Mouse (Mus musculus): Measurements from ENCODE around the gene Sfxn4. TPM values are rescaled to one million over a fixed set of nuclear protein-coding genes. Genes with fewer than 3 reads are reported as not detected.

Sfxn4 gene
- polyA plus RNA-seq (2015; fragmentation: Nextera tagmentation; extraction: Ambion mirVana): 13.4 and 14.0 TPM in 2 replicates

GRCm38 (mm10) chr19:60860868-60861700 is at the start of gene Sfxn4:
Sfxn4 (minus strand) TSS chr19:60861479.
- H3K36me3 ChIP-seq: peaks cover 21% of the 10 kb centered on the region
- peak within 1 kb of the TSS; percentile 60 for H3K4me2 ChIP-seq
- no peaks in the 10 kb centered on the region for H3K27me3 ChIP-seq
- 4% methylated on average over 30 of the region's 30 CpGs for WGBS
- H3K9me3 ChIP-seq: no peaks in the 10 kb centered on the region
- H3K4me3 ChIP-seq: peak within 1 kb of the TSS; percentile 58
- peaks cover 8% of the 10 kb centered on the region for H3K4me1 ChIP-seq (replicated peaks)
- peak; percentile 99 for ATAC-seq (ENCODE audit: low read depth)
- H3K9ac ChIP-seq: peak within 1 kb of the TSS; percentile 82
- peak within 1 kb of the TSS; percentile 67 for H3K27ac ChIP-seq (replicated peaks)

- H3K4me2 ChIP-seq: no peak overlapping the region
- H3K9ac ChIP-seq: no peak overlapping the region
- no peak overlapping the region for H3K27ac ChIP-seq (replicated peaks)
- H3K4me3 ChIP-seq: no peak overlapping the region
- H3K36me3 ChIP-seq: no peaks in the 10 kb centered on the region
- H3K27me3 ChIP-seq: no peaks in the 10 kb centered on the region
- H3K9me3 ChIP-seq: no peaks in the 10 kb centered on the region
- H3K4me1 ChIP-seq (replicated peaks): no peaks in the 10 kb centered on the region
- ATAC-seq (ENCODE audit: low read depth): no peak
Measured at GRCm38 (mm10) chr19:60910304-60910703, 49.0 kb upstream of the Sfxn4 start.

GRCm38 (mm10) chr19:60905477-60905876 is 44.2 kb upstream of the Sfxn4 start:
- Histone ChIP-seq H3K27ac (replicated peaks) (no peak overlapping the region), H3K4me1 (replicated peaks) (no peaks in the 10 kb centered on the region), H3K9ac (no peak overlapping the region), H3K4me3 (no peak overlapping the region), H3K9me3 (no peaks in the 10 kb centered on the region), H3K36me3 (no peaks in the 10 kb centered on the region), H3K4me2 (no peak overlapping the region), H3K27me3 (no peaks in the 10 kb centered on the region)
- no peak for ATAC-seq (ENCODE audit: low read depth)
- WGBS: 92% methylated on average over 5 of the region's 5 CpGs

- WGBS: 76% methylated on average over 1 of the region's 1 CpGs
- H3K27me3 ChIP-seq: no peaks in the 10 kb centered on the region
- ATAC-seq (ENCODE audit: low read depth): no peak
Measured at GRCm38 (mm10) chr19:60903971-60904370, 42.7 kb upstream of the Sfxn4 start.

GRCm38 (mm10) chr19:60903139-60903538 is 41.9 kb upstream of the Sfxn4 start:
- WGBS: 85% methylated on average over 1 of the region's 1 CpGs
- ATAC-seq (ENCODE audit: low read depth): no peak
- Histone ChIP-seq H3K27me3 (no peaks in the 10 kb centered on the region), H3K4me2 (no peak overlapping the region), H3K4me3 (no peak overlapping the region), H3K27ac (replicated peaks) (no peak overlapping the region), H3K9me3 (no peaks in the 10 kb centered on the region), H3K36me3 (no peaks in the 10 kb centered on the region), H3K4me1 (replicated peaks) (no peaks in the 10 kb centered on the region), H3K9ac (no peak overlapping the region)

More at GRCm38 (mm10) chr19:60903971-60904370, 42.7 kb upstream of the Sfxn4 start:
- no peak overlapping the region for H3K4me3 ChIP-seq
- H3K36me3 ChIP-seq: no peaks in the 10 kb centered on the region
- H3K4me2 ChIP-seq: no peak overlapping the region
- H3K27ac ChIP-seq (replicated peaks): no peak overlapping the region
- H3K9me3 ChIP-seq: no peaks in the 10 kb centered on the region
- H3K4me1 ChIP-seq (replicated peaks): no peaks in the 10 kb centered on the region
- no peak overlapping the region for H3K9ac ChIP-seq

- Histone ChIP-seq H3K4me2 (no peak overlapping the region), H3K36me3 (no peaks in the 10 kb centered on the region), H3K27ac (replicated peaks) (no peak overlapping the region), H3K27me3 (no peaks in the 10 kb centered on the region), H3K9ac (no peak overlapping the region), H3K4me3 (no peak overlapping the region), H3K9me3 (no peaks in the 10 kb centered on the region), H3K4me1 (replicated peaks) (peaks cover 17% of the 10 kb centered on the region)
- no peak for ATAC-seq (ENCODE audit: low read depth)
- 55% methylated on average over 3 of the region's 3 CpGs for WGBS
Measured at GRCm38 (mm10) chr19:60895251-60895880, 34.1 kb upstream of the Sfxn4 start.

GRCm38 (mm10) chr19:60891934-60892547 is 30.8 kb upstream of the Sfxn4 start:
- WGBS: 11% methylated on average over 1 of the region's 1 CpGs
- H3K36me3 ChIP-seq: no peaks in the 10 kb centered on the region
- ATAC-seq (ENCODE audit: low read depth): no peak
- H3K4me2 ChIP-seq: peak overlapping the region; percentile 76
- H3K9me3 ChIP-seq: no peaks in the 10 kb centered on the region
- peak overlapping the region; percentile 88; the same call in 1 of the 2 replicates for H3K9ac ChIP-seq
- H3K4me1 ChIP-seq (replicated peaks): peaks cover 27% of the 10 kb centered on the region
- no peak overlapping the region for H3K27ac ChIP-seq (replicated peaks)
- H3K4me3 ChIP-seq: peak overlapping the region; percentile 76
- no peaks in the 10 kb centered on the region for H3K27me3 ChIP-seq

GRCm38 (mm10) chr19:60891123-60891470 is 29.8 kb upstream of the Sfxn4 start:
- Histone ChIP-seq H3K27me3 (no peaks in the 10 kb centered on the region), H3K4me3 (peak overlapping the region; percentile 76), H3K4me1 (replicated peaks) (peaks cover 27% of the 10 kb centered on the region), H3K27ac (replicated peaks) (no peak overlapping the region), H3K4me2 (peak overlapping the region; percentile 76), H3K9ac (peak overlapping the region; percentile 88), H3K9me3 (no peaks in the 10 kb centered on the region), H3K36me3 (no peaks in the 10 kb centered on the region)
- WGBS: 10% methylated on average over 4 of the region's 5 CpGs
- no peak for ATAC-seq (ENCODE audit: low read depth)

- Histone ChIP-seq H3K27me3 (no peaks in the 10 kb centered on the region), H3K36me3 (no peaks in the 10 kb centered on the region), H3K9ac (peak overlapping the region; percentile 88), H3K4me3 (peak overlapping the region; percentile 76), H3K4me2 (peak overlapping the region; percentile 76), H3K9me3 (no peaks in the 10 kb centered on the region), H3K27ac (replicated peaks) (peak overlapping the region; percentile 95), H3K4me1 (replicated peaks) (peaks cover 27% of the 10 kb centered on the region)
- peak; percentile 74 for ATAC-seq (ENCODE audit: low read depth)
- under 1% methylated on average over 41 of the region's 41 CpGs for WGBS
Measured at GRCm38 (mm10) chr19:60890391-60891122, 29.3 kb upstream of the Sfxn4 start.

- under 1% methylated on average over 53 of the region's 55 CpGs for WGBS
- Histone ChIP-seq H3K27me3 (no peaks in the 10 kb centered on the region), H3K4me1 (replicated peaks) (peaks cover 27% of the 10 kb centered on the region), H3K36me3 (no peaks in the 10 kb centered on the region), H3K4me2 (peak within 1 kb of the TSS; percentile 76), H3K27ac (replicated peaks) (peak within 1 kb of the TSS; percentile 95), H3K9ac (peak within 1 kb of the TSS; percentile 88), H3K9me3 (no peaks in the 10 kb centered on the region), H3K4me3 (peak within 1 kb of the TSS; percentile 76)
- peak; percentile 99 for ATAC-seq (ENCODE audit: low read depth)
Measured at GRCm38 (mm10) chr19:60889714-60890315, 28.5 kb upstream of the Sfxn4 start, which contains the start of gene Grk5. Grk5 (plus strand) TSS chr19:60889749.

- Histone ChIP-seq H3K9me3 (no peaks in the 10 kb centered on the region), H3K36me3 (no peaks in the 10 kb centered on the region), H3K4me2 (peak overlapping the region; percentile 76), H3K4me1 (replicated peaks) (peaks cover 27% of the 10 kb centered on the region), H3K9ac (peak overlapping the region; percentile 88), H3K27ac (replicated peaks) (peak overlapping the region; percentile 95), H3K27me3 (no peaks in the 10 kb centered on the region), H3K4me3 (peak overlapping the region; percentile 76)
- ATAC-seq (ENCODE audit: low read depth): peak; percentile 8; the same call in 1 of the 2 replicates
- 3% methylated on average over 17 of the region's 17 CpGs for WGBS
Measured at GRCm38 (mm10) chr19:60889101-60889713, 27.9 kb upstream of the Sfxn4 start.
